Mouse (Mus musculus) liver, embryonic 12.5 days (tissue): ENCODE results near the gene Magi1. TPM values are rescaled to one million over a fixed set of nuclear protein-coding genes. Genes with fewer than 3 reads are reported as not detected.

Experiments
- ATAC-seq: fragments of 200-750 bp; cut with Nextera tagmentation; 2 replicates; pipeline ENCODE4 v1.8.0; 2017; ENCODE audit warnings: moderate number of reproducible peaks, mild to moderate bottlenecking, moderate library complexity
- H3K27ac ChIP-seq: fragments of 300-500 bp; sonication (generic); 2 replicates; pipeline ENCODE4 v1.5.1; 2016; ENCODE audit warnings: mild to moderate bottlenecking
- H3K27me3 ChIP-seq: fragments of 300-500 bp; sonication (generic); replicated peaks from 2 replicates; pipeline ENCODE4 v1.6.1; 2016; ENCODE audit warnings: mild to moderate bottlenecking, moderate library complexity
- H3K36me3 ChIP-seq: fragments of 300-500 bp; sonication (generic); 2 replicates; pipeline ENCODE4 v1.6.1; 2016; ENCODE audit warnings: mild to moderate bottlenecking, moderate library complexity
- H3K4me1 ChIP-seq: fragments of 300-500 bp; sonication (generic); 2 replicates; pipeline ENCODE4 v1.6.1; 2016
- H3K4me2 ChIP-seq: fragments of 300-500 bp; sonication (generic); 2 replicates; pipeline ENCODE4 v1.6.1; 2016; ENCODE audit warnings: mild to moderate bottlenecking, moderate library complexity
- H3K4me3 ChIP-seq: fragments of 300-500 bp; sonication (generic); 2 replicates; pipeline ENCODE4 v1.5.1; 2016; ENCODE audit warnings: mild to moderate bottlenecking, moderate library complexity
- H3K9ac ChIP-seq: fragments of 300-500 bp; sonication (generic); 2 replicates; pipeline ENCODE4 v1.6.1; 2016; ENCODE audit warnings: mild to moderate bottlenecking, moderate library complexity
- H3K9me3 ChIP-seq: fragments of 300-500 bp; sonication (generic); replicated peaks from 2 replicates; pipeline ENCODE4 v1.6.1; 2016; ENCODE audit warnings: mild to moderate bottlenecking, moderate library complexity
- WGBS: fragments of 180-500 bp; shearing (Covaris S2); methylation state at CpG from one replicate; pipeline ENCODE4 v1.1.7; 2016; ENCODE audit not compliant: insufficient replicate concordance; 5-methylcytosine and 5-hydroxymethylcytosine counted together
- polyA plus RNA-seq: library from polyadenylated mRNA; unstranded; fragments of >200 nt; fragmentation: Nextera tagmentation; extraction: Ambion mirVana; gene quantifications from 2 replicates; pipeline ENCODE4 v1.2.1, GENCODE M21; 2016

The Magi1 gene
- polyA plus RNA-seq, 1 experiment from 2014 or later = 2.5 TPM

DNA sequence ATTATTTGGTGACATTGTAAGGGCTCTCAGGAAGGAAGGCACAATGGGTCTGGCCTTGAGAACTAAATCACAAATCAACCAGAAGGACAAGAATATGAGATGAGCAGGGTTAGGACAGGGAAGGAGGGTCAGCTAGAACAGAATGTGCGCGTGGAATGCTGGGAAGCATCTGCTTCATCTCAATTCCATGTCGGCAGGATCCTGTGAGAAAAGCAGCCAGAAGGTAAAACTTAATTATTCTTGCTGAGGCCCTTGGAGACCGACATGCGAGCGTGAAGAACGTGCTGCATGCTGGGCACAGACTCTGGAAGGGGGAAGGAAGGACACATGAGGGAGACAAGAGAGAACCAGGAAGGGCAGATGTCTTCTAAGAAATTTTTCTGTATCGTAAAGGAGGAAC is 302.5 kb downstream of the Magi1 start:
- 0 out of 2 replicates have a peak, but pooled peaks cover 3% of the 10 kb centered on the region for H3K4me1 ChIP-seq
- H3K36me3 ChIP-seq = no peaks in the 10 kb centered on the region
- WGBS = 46% methylated on average over 8 of the region's 8 CpGs
- no peak overlapping the region for H3K27ac ChIP-seq
- H3K9ac ChIP-seq = no peak overlapping the region
- H3K4me2 ChIP-seq = no peak overlapping the region
- H3K9me3 ChIP-seq = 0 out of 2 replicates have a peak, but pooled peaks cover 3% of the 10 kb centered on the region
- no peak overlapping the region for H3K4me3 ChIP-seq
- ATAC-seq = no peak
- H3K27me3 ChIP-seq = no peaks in the 10 kb centered on the region

DNA sequence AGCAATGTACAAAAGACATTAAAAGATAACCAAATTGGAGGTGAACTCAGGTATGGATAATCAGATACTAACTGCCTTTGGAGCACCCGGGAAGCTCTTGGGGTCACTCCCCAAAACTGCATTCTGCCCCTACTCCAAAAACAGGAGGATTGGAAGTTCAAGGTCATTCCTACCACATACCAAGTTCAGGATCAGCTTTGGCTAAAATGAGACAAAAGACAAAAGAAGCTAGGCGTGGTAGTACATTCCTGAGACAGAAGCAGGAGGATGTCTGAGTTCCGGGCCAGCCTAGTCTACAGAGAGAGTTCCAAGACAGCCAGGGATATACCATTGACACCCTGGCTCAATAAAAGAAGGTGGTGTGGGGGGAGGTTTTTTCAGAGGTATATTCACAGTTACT is 304.5 kb downstream of the Magi1 start:
- no peak overlapping the region for H3K4me2 ChIP-seq
- H3K36me3 ChIP-seq = no peaks in the 10 kb centered on the region
- WGBS = 69% methylated on average over 3 of the region's 3 CpGs
- no peaks in the 10 kb centered on the region for H3K27me3 ChIP-seq
- no peak for ATAC-seq
- H3K27ac ChIP-seq = no peak overlapping the region
- H3K9me3 ChIP-seq = 0 out of 2 replicates have a peak, but pooled peaks cover 3% of the 10 kb centered on the region
- H3K9ac ChIP-seq = no peak overlapping the region
- H3K4me3 ChIP-seq = no peak overlapping the region
- 0 out of 2 replicates have a peak, but pooled peaks cover 3% of the 10 kb centered on the region for H3K4me1 ChIP-seq

DNA sequence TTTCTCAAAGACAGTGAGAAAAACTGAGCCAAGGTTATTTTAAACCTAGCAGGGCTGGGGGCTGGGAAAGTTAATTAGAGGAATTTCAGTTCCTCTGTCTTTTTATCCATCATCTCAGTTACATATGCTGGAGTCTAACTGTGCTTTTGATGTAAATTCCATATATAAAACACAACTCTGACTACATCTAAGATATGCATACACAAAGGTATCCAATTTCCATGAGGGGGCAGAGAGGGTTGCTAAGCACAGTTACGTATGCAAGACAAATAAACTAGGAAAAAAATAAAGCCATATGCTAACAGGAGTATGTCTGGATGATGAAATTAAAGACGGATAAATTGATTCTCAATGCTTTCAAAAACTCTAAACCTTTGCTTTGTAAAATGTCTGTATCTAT is 315.0 kb downstream of the Magi1 start:
- H3K9me3 ChIP-seq = no peaks in the 10 kb centered on the region
- no peak for ATAC-seq
- H3K9ac ChIP-seq = no peak overlapping the region
- H3K27ac ChIP-seq = no peak overlapping the region
- no peak overlapping the region for H3K4me3 ChIP-seq
- H3K36me3 ChIP-seq = no peaks in the 10 kb centered on the region
- no peaks in the 10 kb centered on the region for H3K27me3 ChIP-seq
- H3K4me1 ChIP-seq = no peaks in the 10 kb centered on the region
- 61% methylated on average over 2 of the region's 2 CpGs for WGBS
- H3K4me2 ChIP-seq = no peak overlapping the region

DNA sequence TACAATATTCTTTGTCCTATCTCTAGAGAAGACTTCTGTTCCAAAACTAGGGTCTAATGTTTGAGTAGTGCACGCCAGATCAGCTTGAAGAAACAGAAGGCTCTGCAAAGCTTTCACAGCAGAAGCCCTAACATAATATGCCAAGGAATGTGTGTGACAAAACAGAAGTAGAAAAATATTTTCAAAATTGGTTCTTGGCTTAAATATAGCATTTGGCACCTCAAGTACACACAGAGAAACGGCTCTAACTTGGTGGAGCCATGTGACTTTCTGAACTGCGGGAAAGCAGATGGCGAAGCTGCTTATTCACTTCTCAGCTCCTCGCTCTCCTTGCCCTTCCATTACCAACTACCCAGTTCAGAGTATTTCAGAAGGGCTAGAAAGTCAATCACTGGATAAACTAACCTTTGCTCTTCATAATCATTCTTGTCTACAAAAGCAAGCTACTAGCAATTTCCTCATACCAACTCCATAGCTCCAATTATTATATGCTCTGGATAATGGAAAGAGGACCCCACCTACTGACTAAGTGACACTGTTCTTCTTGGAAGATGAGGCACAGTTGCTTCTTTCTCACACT is 320.9 kb downstream of the Magi1 start:
- Histone ChIP-seq H3K4me3 (no peak overlapping the region), H3K27ac (no peak overlapping the region)
- no peak for ATAC-seq

DNA sequence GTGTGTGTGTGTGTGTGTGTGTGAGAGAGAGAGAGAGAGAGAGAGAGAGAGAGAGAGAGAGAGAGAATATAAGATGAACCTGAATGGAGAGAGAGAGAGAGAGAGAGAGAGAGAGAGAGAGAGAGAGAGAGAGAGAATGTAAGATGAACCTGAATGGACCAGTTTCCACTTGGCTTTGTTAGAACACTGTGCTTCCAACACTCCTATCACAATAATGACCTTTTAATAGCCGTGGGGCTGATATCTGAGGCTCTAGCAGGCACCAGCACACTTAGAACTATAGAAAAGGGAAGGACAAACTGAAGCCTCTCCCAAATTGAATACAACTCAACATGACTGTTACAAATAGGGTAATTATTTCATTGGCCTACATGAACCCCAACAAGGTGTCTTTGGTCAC is 321.9 kb downstream of the Magi1 start:
- H3K36me3 ChIP-seq = no peaks in the 10 kb centered on the region
- H3K27me3 ChIP-seq = no peaks in the 10 kb centered on the region
- H3K9ac ChIP-seq = no peak overlapping the region
- no peak overlapping the region for H3K4me2 ChIP-seq
- no peak overlapping the region for H3K27ac ChIP-seq
- ATAC-seq = no peak
- no peak overlapping the region for H3K4me3 ChIP-seq
- WGBS = 50% methylated on average over 1 of the region's 1 CpGs
- H3K4me1 ChIP-seq = no peaks in the 10 kb centered on the region
- no peaks in the 10 kb centered on the region for H3K9me3 ChIP-seq

More for the DNA sequence above, 320.9 kb downstream of the Magi1 start:
- Histone ChIP-seq H3K4me2 (no peak overlapping the region), H3K27me3 (no peaks in the 10 kb centered on the region), H3K9me3 (no peaks in the 10 kb centered on the region), H3K36me3 (no peaks in the 10 kb centered on the region), H3K4me1 (no peaks in the 10 kb centered on the region), H3K9ac (no peak overlapping the region)
- 61% methylated on average over 5 of the region's 5 CpGs for WGBS

DNA sequence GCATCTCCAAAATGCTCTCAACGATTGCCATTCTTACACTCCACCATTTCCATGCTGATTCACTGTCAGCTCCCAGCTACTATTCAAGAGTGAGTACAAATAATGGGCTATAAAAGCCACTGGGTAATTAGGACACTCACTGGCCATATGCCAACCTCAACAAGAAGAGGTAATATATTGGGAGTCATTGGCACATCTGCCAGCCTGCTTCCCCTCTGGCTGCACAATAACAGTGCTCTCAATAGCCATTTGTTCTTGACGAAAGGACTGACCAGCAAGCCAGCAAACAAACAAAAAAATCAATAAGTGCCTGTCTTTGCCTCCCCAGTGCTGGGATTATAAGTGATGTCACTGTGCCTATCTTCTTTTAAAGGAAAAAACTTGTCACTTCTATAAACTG is 326.5 kb downstream of the Magi1 start:
- Histone ChIP-seq H3K27me3 (no peaks in the 10 kb centered on the region), H3K36me3 (no peaks in the 10 kb centered on the region), H3K9ac (no peak overlapping the region), H3K4me2 (no peak overlapping the region), H3K4me1 (no peaks in the 10 kb centered on the region), H3K9me3 (no peaks in the 10 kb centered on the region), H3K4me3 (no peak overlapping the region), H3K27ac (no peak overlapping the region)
- 65% methylated on average over 2 of the region's 2 CpGs for WGBS
- no peak for ATAC-seq

DNA sequence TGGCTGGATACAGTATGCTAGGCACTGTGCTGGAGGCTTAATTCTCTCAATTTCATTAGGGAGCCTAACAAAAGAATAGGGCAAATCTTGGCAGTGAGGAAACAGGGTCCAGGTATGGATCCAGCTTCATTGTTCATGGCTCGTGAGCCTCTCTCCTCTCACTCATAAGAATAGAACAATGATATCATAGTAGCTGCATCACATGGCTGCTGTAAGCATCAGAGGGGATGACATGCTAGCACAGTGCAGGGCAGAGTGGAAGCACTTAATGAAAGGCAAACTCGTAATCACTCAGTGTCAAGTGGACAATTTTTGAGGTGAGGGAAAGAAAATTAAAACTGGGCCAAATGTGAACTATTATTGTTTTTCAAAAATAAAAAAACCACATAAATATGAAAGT is 337.1 kb downstream of the Magi1 start:
- H3K36me3 ChIP-seq = no peaks in the 10 kb centered on the region
- H3K9ac ChIP-seq = no peak overlapping the region
- H3K4me3 ChIP-seq = no peak overlapping the region
- no peak overlapping the region for H3K4me2 ChIP-seq
- 57% methylated on average over 2 of the region's 2 CpGs for WGBS
- no peaks in the 10 kb centered on the region for H3K9me3 ChIP-seq
- no peak overlapping the region for H3K27ac ChIP-seq
- no peak for ATAC-seq
- no peaks in the 10 kb centered on the region for H3K27me3 ChIP-seq
- no peaks in the 10 kb centered on the region for H3K4me1 ChIP-seq

DNA sequence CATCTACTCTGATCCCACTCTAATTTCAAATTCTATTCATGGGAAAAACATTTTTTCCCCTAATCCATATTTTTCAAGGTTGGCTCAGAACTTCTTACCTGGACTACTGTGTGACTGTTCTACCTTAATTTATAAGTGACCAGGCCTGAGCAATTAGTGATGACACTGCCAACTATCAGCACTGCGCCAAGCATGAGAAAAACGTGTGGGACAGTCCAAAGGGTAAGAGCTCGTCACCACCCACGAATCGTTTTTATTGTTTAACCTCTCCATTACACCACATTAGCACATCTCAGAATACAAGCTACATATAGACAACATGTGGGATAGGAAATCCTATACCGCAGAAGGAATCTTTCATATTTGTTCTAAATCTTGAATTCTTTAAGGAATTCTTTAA is 347.4 kb downstream of the Magi1 start:
- Histone ChIP-seq H3K27ac (no peak overlapping the region), H3K4me3 (no peak overlapping the region), H3K4me2 (no peak overlapping the region), H3K9ac (no peak overlapping the region), H3K4me1 (no peaks in the 10 kb centered on the region), H3K9me3 (no peaks in the 10 kb centered on the region), H3K36me3 (no peaks in the 10 kb centered on the region), H3K27me3 (no peaks in the 10 kb centered on the region)
- no peak for ATAC-seq
- 68% methylated on average over 6 of the region's 6 CpGs for WGBS

DNA sequence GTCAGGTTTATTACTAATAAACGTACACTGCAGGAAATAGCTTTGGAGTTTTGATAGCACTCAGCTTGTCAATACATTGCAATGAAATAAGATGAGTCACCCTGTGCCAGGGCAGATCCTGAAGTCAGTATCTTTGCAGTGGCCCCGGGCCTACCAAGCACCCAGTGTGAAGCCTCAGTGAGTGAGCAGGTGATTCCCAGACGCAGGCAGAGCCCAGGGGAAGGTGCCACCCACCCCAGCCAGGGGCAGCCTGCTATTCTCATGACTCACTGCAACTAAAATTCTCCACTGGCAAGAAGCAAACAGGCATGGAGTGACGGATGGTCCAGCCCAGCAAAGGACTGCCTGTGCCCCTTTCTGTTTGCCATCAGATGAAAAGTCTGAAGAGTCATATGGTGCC is 347.9 kb downstream of the Magi1 start:
- Histone ChIP-seq H3K27me3 (no peaks in the 10 kb centered on the region), H3K9ac (no peak overlapping the region), H3K9me3 (no peaks in the 10 kb centered on the region), H3K4me3 (no peak overlapping the region), H3K4me2 (no peak overlapping the region), H3K4me1 (no peaks in the 10 kb centered on the region), H3K36me3 (no peaks in the 10 kb centered on the region), H3K27ac (no peak overlapping the region)
- ATAC-seq = no peak
- 62% methylated on average over 4 of the region's 4 CpGs for WGBS

DNA sequence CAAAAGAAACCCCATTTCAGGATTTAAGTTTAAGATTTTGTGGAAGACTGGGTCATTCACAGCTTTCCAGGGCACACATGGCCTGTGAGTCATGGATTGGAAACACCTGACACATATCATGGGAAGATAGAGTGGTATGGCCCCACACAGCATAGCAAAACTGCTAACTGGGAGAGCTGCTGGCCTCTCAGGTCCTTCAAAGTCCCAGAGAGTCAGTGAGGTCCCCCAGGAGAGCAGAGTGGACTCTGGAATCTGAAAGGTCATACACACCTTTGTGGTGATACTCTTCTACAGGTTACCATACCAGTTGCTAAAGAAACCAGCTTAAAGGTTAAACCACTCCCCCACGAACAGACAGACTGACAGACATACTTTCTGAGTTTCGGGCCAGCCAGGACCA is 349.0 kb downstream of the Magi1 start:
- Histone ChIP-seq H3K9ac (no peak overlapping the region), H3K27ac (no peak overlapping the region), H3K4me1 (no peaks in the 10 kb centered on the region), H3K4me3 (no peak overlapping the region), H3K4me2 (no peak overlapping the region), H3K27me3 (no peaks in the 10 kb centered on the region), H3K9me3 (no peaks in the 10 kb centered on the region), H3K36me3 (no peaks in the 10 kb centered on the region)
- ATAC-seq = no peak
- WGBS = 41% methylated on average over 2 of the region's 2 CpGs

DNA sequence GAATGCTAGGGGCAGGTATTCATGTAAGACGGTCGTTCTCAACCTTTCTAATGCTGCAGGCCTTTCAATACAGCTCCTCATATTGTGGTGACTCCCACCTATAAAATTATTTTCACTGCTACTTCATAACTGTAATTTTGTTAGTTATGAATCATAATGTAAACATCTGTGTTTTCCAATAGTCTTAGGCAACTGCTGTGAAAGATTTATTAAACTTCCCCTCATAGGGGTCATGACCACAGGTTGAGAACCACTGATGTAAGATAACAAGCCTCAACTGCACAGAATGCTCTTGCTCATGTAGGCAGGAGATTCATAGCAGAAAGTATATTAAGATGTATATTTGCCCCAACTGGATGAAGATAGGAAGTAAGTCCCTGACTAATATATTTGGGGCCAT is 359.1 kb downstream of the Magi1 start:
- no peak overlapping the region for H3K4me2 ChIP-seq
- WGBS = 83% methylated on average over 2 of the region's 2 CpGs
- H3K27ac ChIP-seq = no peak overlapping the region
- H3K9ac ChIP-seq = no peak overlapping the region
- H3K9me3 ChIP-seq = no peaks in the 10 kb centered on the region
- H3K36me3 ChIP-seq = no peaks in the 10 kb centered on the region
- no peaks in the 10 kb centered on the region for H3K27me3 ChIP-seq
- no peak for ATAC-seq
- H3K4me3 ChIP-seq = no peak overlapping the region
- H3K4me1 ChIP-seq = no peaks in the 10 kb centered on the region

DNA sequence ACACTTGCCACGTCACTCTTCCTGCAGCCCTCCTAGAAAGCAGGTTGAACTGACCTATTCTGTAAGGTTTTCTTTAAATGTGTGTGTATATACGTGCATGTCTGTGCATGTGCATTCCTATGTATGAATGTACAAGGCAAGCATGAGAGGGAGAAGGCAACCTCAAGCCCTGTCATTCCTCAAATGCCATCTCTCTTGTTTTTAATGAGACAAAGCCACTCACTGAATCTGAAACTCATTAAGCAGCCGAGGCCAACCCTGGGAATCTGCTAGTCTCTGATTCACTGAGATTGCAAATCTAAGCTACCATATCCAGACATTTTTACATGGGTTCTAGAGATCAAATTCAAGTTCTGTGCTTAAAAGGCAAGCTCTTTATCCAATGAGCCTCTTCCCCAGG is 359.7 kb downstream of the Magi1 start:
- Histone ChIP-seq H3K27me3 (no peaks in the 10 kb centered on the region), H3K9me3 (no peaks in the 10 kb centered on the region), H3K4me2 (no peak overlapping the region), H3K36me3 (no peaks in the 10 kb centered on the region), H3K4me1 (no peaks in the 10 kb centered on the region), H3K27ac (no peak overlapping the region), H3K4me3 (no peak overlapping the region), H3K9ac (no peak overlapping the region)
- WGBS = 69% methylated on average over 3 of the region's 3 CpGs
- ATAC-seq = no peak

DNA sequence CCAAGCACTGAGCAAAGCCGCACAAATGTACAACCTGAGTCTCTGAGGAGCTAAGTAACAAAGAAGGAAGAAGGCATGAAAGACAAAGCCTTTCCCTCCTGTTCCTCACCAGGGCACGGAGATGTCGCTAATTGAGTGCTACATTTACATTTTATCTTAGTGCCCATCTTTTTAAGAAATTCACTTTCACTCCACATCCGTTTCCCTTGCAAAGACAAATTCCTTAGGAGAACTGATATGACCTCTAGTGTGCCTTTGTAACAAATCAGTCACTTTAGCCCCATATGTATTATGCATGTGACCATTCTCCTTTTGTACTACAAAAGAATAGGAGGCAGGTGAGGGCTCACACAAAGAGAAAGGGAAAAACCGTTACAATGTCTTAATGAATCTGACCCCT is 360.4 kb downstream of the Magi1 start:
- no peaks in the 10 kb centered on the region for H3K9me3 ChIP-seq
- no peaks in the 10 kb centered on the region for H3K36me3 ChIP-seq
- H3K4me1 ChIP-seq = no peaks in the 10 kb centered on the region
- no peak overlapping the region for H3K4me3 ChIP-seq
- no peak overlapping the region for H3K4me2 ChIP-seq
- H3K27me3 ChIP-seq = no peaks in the 10 kb centered on the region
- no peak overlapping the region for H3K9ac ChIP-seq
- 58% methylated on average over 5 of the region's 5 CpGs for WGBS
- no peak for ATAC-seq
- no peak overlapping the region for H3K27ac ChIP-seq
